Mouse (Mus musculus) E14TG2a.4 (cell line): ENCODE data around the gene Pawr.

Source experiments
- CTCF ChIP-seq: conservative IDR thresholded peaks from 2 replicates; pipeline ENCODE4 v1.5.1; 2014; ENCODE audit warnings: low read length
- NANOG ChIP-seq: IDR thresholded peaks from 2 replicates; pipeline ENCODE4 v1.6.1; 2014; ENCODE audit warnings: borderline replicate concordance, low read length, mixed read lengths
- POU5F1 ChIP-seq: IDR thresholded peaks from 2 replicates; pipeline ENCODE4 v1.6.1; 2014; ENCODE audit warnings: low read length, borderline replicate concordance

- TF ChIP-seq CTCF (no peak), POU5F1 (no peak), NANOG (no peak)
Observed at GRCm38 (mm10) chr10:108448421-108448820, 116.5 kb downstream of the Pawr start.
